In the genomic region with DNA sequence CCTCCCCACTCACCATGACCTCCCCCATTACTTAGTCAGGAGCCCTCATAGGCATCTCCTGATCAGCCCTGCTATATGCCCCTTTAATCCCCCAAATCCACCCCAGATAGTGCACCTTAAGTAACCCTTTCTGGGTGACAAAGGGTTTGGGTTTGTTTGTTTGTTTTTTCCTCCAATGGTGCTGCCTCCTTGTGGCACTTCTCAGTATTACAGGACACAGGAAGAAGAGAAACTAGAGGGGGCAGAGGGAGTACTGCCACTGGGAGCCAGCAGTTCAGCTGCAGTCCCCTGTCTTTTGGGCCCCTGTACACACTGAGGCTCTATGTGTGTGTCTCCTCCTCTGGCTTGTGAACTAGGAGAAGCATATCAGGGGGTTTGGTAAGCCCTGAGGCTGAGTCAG, we compare ENCODE assay signal across 9 mouse cellular contexts. TPM values are rescaled to one million over a fixed set of nuclear protein-coding genes. Genes with fewer than 3 reads are reported as not detected.
DNase-seq lines count a peak whose midpoint lies in the region; TF ChIP-seq lines count a peak whose summit lies in the region.
"Had no signal": no experiment of that assay in that cellular context is flagged by ENCODE, and none has a peak within 500 bp of the region (broad histone marks: within the 10 kb centered on the region; RNA-seq: fewer than 3 reads in every experiment).

No protein-coding gene starts in this region.

- in situ Hi-C loops in CH12.LX (cut with MboI; ENCODE audit: low pct_ligation_motif_present, low pct_unique_long_range_greater_than_20kb, low sequenced_read_pairs): no loop called here

- no peaks in the 10 kb centered on the region for H3K27me3 ChIP-seq in CH12.LX (replicated peaks)
- H3K27me3 ChIP-seq: liver, embryonic 13.5 days had no signal

- no peak overlapping the region for H3K9ac ChIP-seq in CH12.LX (ENCODE audit: insufficient read depth, low read depth)
- H3K9ac ChIP-seq: liver, embryonic 13.5 days had no signal

- dilution Hi-C loops in CH12.LX (cut with MboI; ENCODE audit: extremely low pct_ligation_motif_present, extremely low pct_unique_long_range_greater_than_20kb, low sequenced_read_pairs): no loop called here

- TF ChIP-seq CTCF in layer of hippocampus, adult 2 months (conservative IDR thresholded peaks at IDR 0.05): peak; percentile 77
- peak; percentile 65 to 71 for TF ChIP-seq CTCF in CH12.LX (conservative IDR thresholded peaks at IDR 0.05 in 1 of 2, IDR thresholded peaks at IDR 0.05 in 1 of 2; ENCODE audit: low read depth in 2 of 2, low read length in 2 of 2)

- TF ChIP-seq RAD21 in CH12.LX (IDR thresholded peaks at IDR 0.05; ENCODE audit: low read depth, low read length): peak; percentile 52

- TF ChIP-seq POLR2A in CH12.LX (IDR thresholded peaks at IDR 0.05; ENCODE audit: low read depth, low read length): no peak

- DNase-seq in layer of hippocampus, adult 2 months (ENCODE audit: low spot score in 2 of 2): no peak
- no peak for DNase-seq in layer of hippocampus, postnatal 36 days
- peak; percentile 50 for DNase-seq in CD4-positive helper T cell, adult 2 months (ENCODE audit: low read depth, low spot score)
- DNase-seq in CH12.LX (ENCODE audit: extremely low read depth): peak; percentile 50
- peak; percentile 47 for DNase-seq in lung, postnatal 36 days
- DNase-seq in layer of hippocampus, postnatal 14 days (ENCODE audit: low spot score in 2 of 2): no peak
- no peak for DNase-seq in urinary bladder, postnatal 36 days (ENCODE audit: low spot score in 2 of 2)
- DNase-seq: liver, embryonic 13.5 days had no signal

- peaks cover 0 to 52% of the 10 kb centered on the region in 2 experiments for H3K36me3 ChIP-seq in CH12.LX (replicated peaks in 1 of 2; ENCODE audit: control insufficient read depth in 1 of 2, insufficient read depth in 1 of 2, low read length in 1 of 2)
- H3K36me3 ChIP-seq: liver, embryonic 13.5 days had no signal

- peak overlapping the region; percentile 72 for H3K27ac ChIP-seq in layer of hippocampus, adult 2 months
- no peak overlapping the region for H3K27ac ChIP-seq in CH12.LX (ENCODE audit: insufficient read depth, low read depth)
- H3K27ac ChIP-seq: liver, embryonic 13.5 days had no signal

- TF ChIP-seq EP300 in CH12.LX (IDR thresholded peaks at IDR 0.05; ENCODE audit: low read length): no peak

- peaks cover 0 to 44% of the 10 kb centered on the region in 2 experiments; a peak in 2 of 4 replicates for H3K4me1 ChIP-seq in CH12.LX (ENCODE audit: control insufficient read depth in 1 of 2, insufficient read depth in 2 of 2)
- H3K4me1 ChIP-seq: liver, embryonic 13.5 days had no signal

- no peaks in the 10 kb centered on the region for H3K9me3 ChIP-seq in CH12.LX (replicated peaks; ENCODE audit: low read length)
- H3K9me3 ChIP-seq: liver, embryonic 13.5 days had no signal

- no peak overlapping the region for H3K4me2 ChIP-seq in CH12.LX (ENCODE audit: insufficient read depth, low read depth, poor library complexity, severe bottlenecking)
- H3K4me2 ChIP-seq: liver, embryonic 13.5 days had no signal

- H3K4me3 ChIP-seq in layer of hippocampus, adult 2 months: no peak overlapping the region
- H3K4me3 ChIP-seq in CH12.LX (replicated peaks in 1 of 3; ENCODE audit: low read depth in 2 of 3, low read length in 2 of 3, poor library complexity in 1 of 3): no peak overlapping the region
- H3K4me3 ChIP-seq: erythroblast, embryonic 14.5 days; liver, embryonic 13.5 days had no signal

- H3K79me2 ChIP-seq in CH12.LX (replicated peaks; ENCODE audit: control insufficient read depth, extremely low read depth, insufficient read depth, poor library complexity, severe bottlenecking): no peaks in the 10 kb centered on the region

TF ChIP-seq in CH12.LX, 34 proteins besides CTCF, POLR2A, EP300 and RAD21:
- TF ChIP-seq ZNF384 (IDR thresholded peaks at IDR 0.05; ENCODE audit: low read depth, low read length) (no peak), SMC3 (IDR thresholded peaks at IDR 0.05; ENCODE audit: low read depth, low read length) (peak; percentile 87)

RNA-seq across cellular contexts. Expression of gene Fam49a, which starts 51.5 kb away (rescaled TPM):
- total RNA-seq in layer of hippocampus, adult 2 months (2021): 100 to 1,000 TPM; 178 to 186 TPM
- 100 to 1,000 TPM; 173 to 178 TPM for total RNA-seq in layer of hippocampus, postnatal 36 days (2021)
- total RNA-seq in CH12.LX (2012; rRNA removed) (9.4 and 11.4 TPM in 2 replicates), CH12.LX (2014; rRNA removed) (17.7 and 17.9 TPM in 2 replicates)
- polyA plus RNA-seq in CH12.LX (2012; ENCODE audit: insufficient read length, low read depth): 19.8 and 21.3 TPM in 2 replicates
- 100 to 1,000 TPM; 203 to 209 TPM for total RNA-seq in layer of hippocampus, postnatal 14 days (2021)

Comparison
In these comparisons a context has a peak if more than half of its experiments do, and no peak if none do; other contexts are left out.
1. DNase-seq: peak in CD4-positive helper T cell, adult 2 months (single experiment), CH12.LX (single experiment) and lung, postnatal 36 days (single experiment); none in layer of hippocampus, adult 2 months (0 of 2), layer of hippocampus, postnatal 36 days (0 of 2), layer of hippocampus, postnatal 14 days (0 of 2) and urinary bladder, postnatal 36 days (0 of 2).
2. RNA of gene Fam49a, which starts 51.5 kb away (total RNA-seq): 203 to 209 TPM in layer of hippocampus, postnatal 14 days, 178 to 186 TPM in layer of hippocampus, adult 2 months and 173 to 178 TPM in layer of hippocampus, postnatal 36 days; 9.4 to 17.9 TPM in CH12.LX; every median in the first group is over 4 times any median in the second.